Mouse (Mus musculus): Measurements from ENCODE around the gene Gcgr. TPM values are rescaled to one million over a fixed set of nuclear protein-coding genes. Genes with fewer than 3 reads are reported as not detected.
"Not testable (repeated sequence)": the region's sequence is repeated elsewhere in the genome, so short reads cannot be mapped to it uniquely, and the experiment has no call there.

Gene Gcgr
- total RNA-seq, 2 experiments from 2014 or later, result 0.18 TPM; not detected in 1

DNA sequence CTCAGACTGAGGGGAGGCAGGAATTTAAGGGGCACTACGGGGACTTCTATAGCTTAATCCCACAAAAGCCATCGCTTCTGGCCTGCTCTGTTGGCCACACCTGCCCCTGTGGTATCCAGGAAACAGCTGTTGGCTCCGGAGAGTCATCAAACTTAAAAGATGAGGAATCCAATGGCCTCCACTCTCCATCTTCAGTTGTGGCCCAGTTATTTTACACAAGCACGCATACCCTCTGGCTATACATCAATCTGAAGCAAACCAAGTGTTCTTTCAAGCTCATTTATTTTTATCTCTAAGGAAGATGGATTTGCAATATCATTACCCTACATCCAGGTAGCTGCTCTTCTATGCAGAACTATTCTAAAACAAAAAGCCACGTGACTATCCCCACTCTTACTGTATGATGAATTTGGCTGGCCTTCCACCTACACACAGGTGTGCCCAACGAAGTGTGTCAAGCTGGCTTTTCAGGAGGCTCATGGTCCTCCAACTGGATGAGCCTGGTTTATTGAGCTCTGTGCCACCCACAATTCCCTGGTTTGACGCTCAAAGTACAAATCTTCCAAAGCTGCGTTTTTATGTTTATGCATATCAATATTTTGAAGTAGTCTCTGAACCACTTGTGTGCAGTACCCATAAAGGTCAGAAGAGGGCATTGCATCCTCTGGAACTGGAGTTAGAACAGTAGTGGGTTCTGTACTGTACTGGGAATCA lies 51.9 kb downstream of the Gcgr start:
- no peak for DNase-seq (ENCODE audit: low spot score in 2 of 2)

- DNase-seq (ENCODE audit: low spot score in 2 of 2), result not testable (repeated sequence)
Measured at GRCm38 (mm10) chr11:120582982-120583293, 52.4 kb downstream of the Gcgr start.

GRCm38 (mm10) chr11:120583937-120584336 lies 53.4 kb downstream of the Gcgr start:
- DNase-seq (ENCODE audit: low spot score in 2 of 2), result no peak

DNA sequence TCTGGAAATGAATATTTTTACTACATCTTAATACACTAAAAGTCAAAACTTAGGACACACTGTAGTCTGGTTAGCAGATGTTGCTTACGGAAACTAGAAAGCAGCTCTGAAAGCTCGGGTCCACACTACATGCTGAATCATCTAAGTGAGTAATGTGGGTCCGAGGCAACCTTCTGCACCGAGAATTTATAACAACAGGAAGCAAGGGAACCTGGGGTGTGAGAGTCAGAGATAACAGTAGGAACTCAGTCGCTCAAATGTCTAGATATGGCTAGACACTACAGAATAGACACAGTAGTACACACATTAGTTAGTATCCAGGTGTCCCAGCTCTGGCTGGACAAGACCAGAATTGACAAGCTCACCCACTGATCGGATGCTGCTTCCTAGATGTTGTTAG lies 58.0 kb downstream of the Gcgr start:
- no peak for DNase-seq (ENCODE audit: low spot score in 2 of 2)

Other genes with a start within 250 kb of the Gcgr start
- gene Actg1, start 182.2 kb upstream of the Gcgr start, total RNA-seq (2021), result 1,000 to 10,000 TPM; 2,523 to 2,576 TPM
- not detected for gene Fscn2, start 169.2 kb upstream of the Gcgr start, total RNA-seq (2021)
- 10 to 100 TPM; 58.8 to 62.0 TPM for gene Faap100, start 151.9 kb upstream of the Gcgr start, total RNA-seq (2021)
- gene Nploc4, start 93.0 kb upstream of the Gcgr start, total RNA-seq (2021), result 10 to 100 TPM; 71.2 to 71.4 TPM
- gene Tspan10, start 88.1 kb upstream of the Gcgr start, total RNA-seq (2021), result 10 to 100 TPM in 1 of 2 experiments, not detected in 1; 12.5 TPM
- under 1 TPM; 0.20 to 0.41 TPM for gene Pde6g, start 77.2 kb upstream of the Gcgr start, total RNA-seq (2021)
- gene Oxld1, start 72.6 kb upstream of the Gcgr start, total RNA-seq (2021), result 10 to 100 TPM; 10.4 to 10.5 TPM
- 10 to 100 TPM; 26.5 to 27.8 TPM for gene Ccdc137, start 72.6 kb upstream of the Gcgr start, total RNA-seq (2021)
- gene Arl16, start 63.1 kb upstream of the Gcgr start, total RNA-seq (2021), result 10 to 100 TPM; 57.9 to 61.5 TPM
- gene Mrpl12, start 46.1 kb upstream of the Gcgr start, total RNA-seq (2021), result 10 to 100 TPM; 76.4 to 82.3 TPM
- gene Slc25a10, start 38.9 kb upstream of the Gcgr start, total RNA-seq (2021), result 10 to 100 TPM; 24.5 to 25.8 TPM
- gene Mcrip1, start 19.0 kb downstream of the Gcgr start, total RNA-seq (2021), result 100 to 1,000 TPM in 1 of 2 experiments, 10 to 100 TPM in 1; 95.4 to 107 TPM
- gene Ppp1r27, start 20.4 kb downstream of the Gcgr start, total RNA-seq (2021), result not detected
- 100 to 1,000 TPM; 153 to 161 TPM for gene P4hb, start 42.6 kb downstream of the Gcgr start, total RNA-seq (2021)
- 100 to 1,000 TPM; 344 to 379 TPM for gene Arhgdia, start 50.9 kb downstream of the Gcgr start, total RNA-seq (2021)
- 10 to 100 TPM; 79.8 to 91.3 TPM for gene Alyref, start 67.7 kb downstream of the Gcgr start, total RNA-seq (2021)
- 100 to 1,000 TPM in 1 of 2 experiments, 10 to 100 TPM in 1; 93.5 to 107 TPM for gene Anapc11, start 67.7 kb downstream of the Gcgr start, total RNA-seq (2021)
- 1 to 10 TPM; 2.2 to 2.4 TPM for gene Npb, start 77.8 kb downstream of the Gcgr start, total RNA-seq (2021)
- 100 to 1,000 TPM; 132 to 145 TPM for gene Pcyt2, start 87.2 kb downstream of the Gcgr start, total RNA-seq (2021)
- gene Sirt7, start 94.5 kb downstream of the Gcgr start, total RNA-seq (2021), result 10 to 100 TPM; 33.5 to 39.7 TPM
- 10 to 100 TPM; 79.3 to 86.7 TPM for gene Mafg, start 102.9 kb downstream of the Gcgr start, total RNA-seq (2021)
- gene Pycr1, start 113.1 kb downstream of the Gcgr start, total RNA-seq (2021), result 1 to 10 TPM; 3.5 to 5.3 TPM
- 1 to 10 TPM; 1.1 to 2.1 TPM for gene Myadml2, start 117.5 kb downstream of the Gcgr start, total RNA-seq (2021)
- gene Notum, start 130.5 kb downstream of the Gcgr start, total RNA-seq (2021), result 1 to 10 TPM; 5.8 to 7.4 TPM
- 10 to 100 TPM; 55.5 to 62.5 TPM for gene Aspscr1, start 142.3 kb downstream of the Gcgr start, total RNA-seq (2021)
- 10 to 100 TPM; 30.1 to 32.0 TPM for gene Cenpx, start 183.0 kb downstream of the Gcgr start, total RNA-seq (2021)
- gene Lrrc45, start 183.2 kb downstream of the Gcgr start, total RNA-seq (2021), result 10 to 100 TPM; 61.1 to 71.1 TPM
- 100 to 1,000 TPM; 247 to 249 TPM for gene Rac3, start 190.8 kb downstream of the Gcgr start, total RNA-seq (2021)
- 10 to 100 TPM in 1 of 2 experiments, 1 to 10 TPM in 1; 7.8 to 10.2 TPM for gene Dcxr, start 196.6 kb downstream of the Gcgr start, total RNA-seq (2021)
- gene Cbr2, start 201.4 kb downstream of the Gcgr start, total RNA-seq (2021), result 1 to 10 TPM; 2.6 to 2.8 TPM
- gene Hmga1b, start 232.1 kb downstream of the Gcgr start, total RNA-seq (2021), result 10 to 100 TPM; 18.7 to 22.2 TPM

Measured in layer of hippocampus, postnatal 10 days (tissue).